Mouse (Mus musculus) CD4-positive, CD25-positive, alpha-beta regulatory T cell, adult 4 months (primary cell): Measurements from ENCODE around the gene Prr9. TPM values are rescaled to one million over a fixed set of nuclear protein-coding genes. Genes with fewer than 3 reads are reported as not detected.

Experiments
- ATAC-seq: one replicate; pipeline ENCODE4 v1.8.0; 2017
- polyA plus RNA-seq, 2 experiments: library from polyadenylated mRNA; unstranded; fragments of 100-300 nt; shearing (Covaris generic); gene quantifications; one replicate each; pipeline ENCODE4 v1.2.1; 2017

The Prr9 gene
- not detected for polyA plus RNA-seq

- no peak for ATAC-seq
Observed at GRCm38 (mm10) chr3:92123847-92124246, at the start of gene Prr9. Gene Prr9 (minus strand): TSS chr3:92123947.

GRCm38 (mm10) chr3:92169847-92170246 lies 46.1 kb upstream of the Prr9 start:
- ATAC-seq = no peak

GRCm38 (mm10) chr3:92153322-92153721 lies 29.6 kb upstream of the Prr9 start:
- ATAC-seq = no peak

- no peak for ATAC-seq
Observed at GRCm38 (mm10) chr3:92150631-92151277, 27.0 kb upstream of the Prr9 start.

- ATAC-seq = no peak
Observed at GRCm38 (mm10) chr3:92147913-92148312, 24.2 kb upstream of the Prr9 start.

- no peak for ATAC-seq
Observed at GRCm38 (mm10) chr3:92147420-92147819, 23.7 kb upstream of the Prr9 start.

GRCm38 (mm10) chr3:92142644-92143043 lies 18.9 kb upstream of the Prr9 start, which contains the start of gene Lelp1:
Gene Lelp1 (minus strand): TSS chr3:92142744.
- ATAC-seq = no peak

- no peak for ATAC-seq
Observed at GRCm38 (mm10) chr3:92120902-92121301, 2.8 kb downstream of the Prr9 start.

GRCm38 (mm10) chr3:92117930-92118329 lies 5.8 kb downstream of the Prr9 start:
- no peak for ATAC-seq

- ATAC-seq = no peak
Observed at GRCm38 (mm10) chr3:92111526-92111925, 12.2 kb downstream of the Prr9 start.

GRCm38 (mm10) chr3:92110790-92111189 lies 13.0 kb downstream of the Prr9 start:
- ATAC-seq = no peak

GRCm38 (mm10) chr3:92106582-92106981 lies 17.2 kb downstream of the Prr9 start:
- no peak for ATAC-seq

- ATAC-seq = no peak
Observed at GRCm38 (mm10) chr3:92083042-92083441, 40.7 kb downstream of the Prr9 start, which contains the start of gene Lor. Gene Lor (minus strand): TSS chr3:92083142.

GRCm38 (mm10) chr3:92081285-92081931 lies 42.3 kb downstream of the Prr9 start:
- ATAC-seq = no peak

- ATAC-seq = no peak
Observed at GRCm38 (mm10) chr3:92080462-92081284, 43.1 kb downstream of the Prr9 start.

Other genes with a start within 250 kb of the Prr9 start
- gene Pglyrp3, start 109.4 kb downstream of the Prr9 start, polyA plus RNA-seq = not detected
- gene Lor, start 40.8 kb downstream of the Prr9 start, polyA plus RNA-seq = not detected
- not detected for gene Lelp1, start 18.8 kb upstream of the Prr9 start, polyA plus RNA-seq
- not detected for gene Sprr2a1, start 91.9 kb upstream of the Prr9 start, polyA plus RNA-seq
- gene Sprr2a2, start 92.0 kb upstream of the Prr9 start, polyA plus RNA-seq = not detected
- gene Sprr2a3, start 161.5 kb upstream of the Prr9 start, polyA plus RNA-seq = not detected
- not detected for gene Sprr2b, start 192.7 kb upstream of the Prr9 start, polyA plus RNA-seq
- gene Sprr2d, start 215.2 kb upstream of the Prr9 start, polyA plus RNA-seq = not detected
- gene Sprr2e, start 228.2 kb upstream of the Prr9 start, polyA plus RNA-seq = not detected
- not detected for gene Sprr2f, start 241.2 kb upstream of the Prr9 start, polyA plus RNA-seq